Mouse (Mus musculus): ENCODE data around the gene Bsn. TPM values are rescaled to one million over a fixed set of nuclear protein-coding genes. Genes with fewer than 3 reads are reported as not detected.
A peak's percentile ranks its signal among the peaks of the same experiment; 100 is the strongest.

Gene Bsn
- polyA plus RNA-seq (2016; fragmentation: Nextera tagmentation; extraction: Ambion mirVana) = 1.1 and 1.7 TPM in 2 replicates

- no peaks in the 10 kb centered on the region for H3K36me3 ChIP-seq
- peak within 1 kb of the TSS; percentile 84 for H3K27ac ChIP-seq (replicated peaks)
- no peaks in the 10 kb centered on the region for H3K9me3 ChIP-seq (replicated peaks)
- peaks cover 18% of the 10 kb centered on the region for H3K4me1 ChIP-seq
- whole genome bisulfite sequencing = 2% methylated on average over 84 of the region's 91 CpGs
- peaks cover 33% of the 10 kb centered on the region for H3K27me3 ChIP-seq (ENCODE audit: low read depth, poor library complexity, severe bottlenecking)
- H3K4me3 ChIP-seq = peak within 1 kb of the TSS; percentile 80
- DNase-seq (ENCODE audit: low spot score) = peak; percentile 89
These were observed at the start of gene Bsn for GRCm38 (mm10) chr9:108189787-108190679. Bsn (minus strand) TSS chr9:108190384.

- H3K4me3 ChIP-seq = no peak overlapping the region
- H3K27ac ChIP-seq (replicated peaks) = no peak overlapping the region
- H3K27me3 ChIP-seq (ENCODE audit: low read depth, poor library complexity, severe bottlenecking) = no peaks in the 10 kb centered on the region
- WGBS = 80% methylated on average over 5 of the region's 5 CpGs
- H3K36me3 ChIP-seq = peaks cover 42% of the 10 kb centered on the region
- no peak for DNase-seq (ENCODE audit: low spot score)
- H3K9me3 ChIP-seq (replicated peaks) = no peaks in the 10 kb centered on the region
- peaks cover 4% of the 10 kb centered on the region; the same call in 1 of the 2 replicates for H3K4me1 ChIP-seq
These were observed 49.8 kb upstream of the Bsn start for GRCm38 (mm10) chr9:108239951-108240350.

- DNase-seq (ENCODE audit: low spot score) = no peak
These were observed 48.6 kb upstream of the Bsn start for GRCm38 (mm10) chr9:108238831-108239230.

GRCm38 (mm10) chr9:108238402-108238801 lies 48.2 kb upstream of the Bsn start:
- Histone ChIP-seq H3K27me3 (ENCODE audit: low read depth, poor library complexity, severe bottlenecking) (no peaks in the 10 kb centered on the region), H3K27ac (replicated peaks) (no peak overlapping the region), H3K4me1 (peaks cover 4% of the 10 kb centered on the region; the same call in 1 of the 2 replicates), H3K36me3 (peaks cover 38% of the 10 kb centered on the region), H3K9me3 (replicated peaks) (no peaks in the 10 kb centered on the region), H3K4me3 (no peak overlapping the region)
- no peak for DNase-seq (ENCODE audit: low spot score)
- 95% methylated on average over 2 of the region's 2 CpGs for WGBS

More at GRCm38 (mm10) chr9:108238831-108239230, 48.6 kb upstream of the Bsn start:
- Histone ChIP-seq H3K4me3 (no peak overlapping the region), H3K9me3 (replicated peaks) (no peaks in the 10 kb centered on the region), H3K36me3 (peaks cover 42% of the 10 kb centered on the region), H3K27me3 (ENCODE audit: low read depth, poor library complexity, severe bottlenecking) (no peaks in the 10 kb centered on the region), H3K27ac (replicated peaks) (no peak overlapping the region), H3K4me1 (peaks cover 4% of the 10 kb centered on the region; the same call in 1 of the 2 replicates)
- 85% methylated on average over 3 of the region's 3 CpGs for WGBS

GRCm38 (mm10) chr9:108234682-108235081 lies 44.5 kb upstream of the Bsn start:
- Histone ChIP-seq H3K4me3 (no peak overlapping the region), H3K36me3 (peaks cover 35% of the 10 kb centered on the region), H3K27ac (replicated peaks) (no peak overlapping the region), H3K4me1 (0 out of 2 replicates have a peak, but pooled peaks cover 4% of the 10 kb centered on the region), H3K9me3 (replicated peaks) (no peaks in the 10 kb centered on the region), H3K27me3 (ENCODE audit: low read depth, poor library complexity, severe bottlenecking) (no peaks in the 10 kb centered on the region)
- WGBS = 95% methylated on average over 2 of the region's 2 CpGs
- no peak for DNase-seq (ENCODE audit: low spot score)

- Histone ChIP-seq H3K9me3 (replicated peaks) (no peaks in the 10 kb centered on the region), H3K27ac (replicated peaks) (no peak overlapping the region), H3K36me3 (peaks cover 32% of the 10 kb centered on the region), H3K27me3 (ENCODE audit: low read depth, poor library complexity, severe bottlenecking) (no peaks in the 10 kb centered on the region), H3K4me1 (peaks cover 11% of the 10 kb centered on the region), H3K4me3 (no peak overlapping the region)
- 88% methylated on average over 2 of the region's 2 CpGs for WGBS
- DNase-seq (ENCODE audit: low spot score) = no peak
These were observed 42.7 kb upstream of the Bsn start for GRCm38 (mm10) chr9:108232908-108233307.

- H3K9me3 ChIP-seq (replicated peaks) = no peaks in the 10 kb centered on the region
- no peak overlapping the region for H3K27ac ChIP-seq (replicated peaks)
- peaks cover 12% of the 10 kb centered on the region; the same call in 1 of the 2 replicates for H3K36me3 ChIP-seq
- DNase-seq (ENCODE audit: low spot score) = no peak
- H3K4me3 ChIP-seq = no peak overlapping the region
- H3K27me3 ChIP-seq (ENCODE audit: low read depth, poor library complexity, severe bottlenecking) = no peaks in the 10 kb centered on the region
- peaks cover 15% of the 10 kb centered on the region for H3K4me1 ChIP-seq
- 48% methylated on average over 2 of the region's 2 CpGs for WGBS
These were observed 37.9 kb upstream of the Bsn start for GRCm38 (mm10) chr9:108227911-108228649.

- Histone ChIP-seq H3K4me3 (no peak overlapping the region), H3K36me3 (0 out of 2 replicates have a peak, but pooled peaks cover 8% of the 10 kb centered on the region), H3K9me3 (replicated peaks) (no peaks in the 10 kb centered on the region), H3K4me1 (peaks cover 15% of the 10 kb centered on the region), H3K27me3 (ENCODE audit: low read depth, poor library complexity, severe bottlenecking) (no peaks in the 10 kb centered on the region), H3K27ac (replicated peaks) (no peak overlapping the region)
- WGBS = 84% methylated on average over 2 of the region's 2 CpGs
- no peak for DNase-seq (ENCODE audit: low spot score)
These were observed 35.0 kb upstream of the Bsn start for GRCm38 (mm10) chr9:108225166-108225565.

GRCm38 (mm10) chr9:108223633-108224032 lies 33.4 kb upstream of the Bsn start:
- Histone ChIP-seq H3K36me3 (no peaks in the 10 kb centered on the region), H3K27ac (replicated peaks) (no peak overlapping the region), H3K4me3 (no peak overlapping the region), H3K9me3 (replicated peaks) (no peaks in the 10 kb centered on the region), H3K4me1 (peaks cover 11% of the 10 kb centered on the region), H3K27me3 (ENCODE audit: low read depth, poor library complexity, severe bottlenecking) (no peaks in the 10 kb centered on the region)
- WGBS = 98% methylated on average over 1 of the region's 1 CpGs
- no peak for DNase-seq (ENCODE audit: low spot score)

- Histone ChIP-seq H3K27me3 (ENCODE audit: low read depth, poor library complexity, severe bottlenecking) (no peaks in the 10 kb centered on the region), H3K9me3 (replicated peaks) (no peaks in the 10 kb centered on the region), H3K4me1 (0 out of 2 replicates have a peak, but pooled peaks cover 7% of the 10 kb centered on the region), H3K27ac (replicated peaks) (no peak overlapping the region), H3K36me3 (peaks cover 19% of the 10 kb centered on the region), H3K4me3 (no peak overlapping the region)
- DNase-seq (ENCODE audit: low spot score) = no peak
- 92% methylated on average over 3 of the region's 3 CpGs for WGBS
These were observed 31.4 kb upstream of the Bsn start for GRCm38 (mm10) chr9:108221566-108221965.

- H3K9me3 ChIP-seq (replicated peaks) = no peaks in the 10 kb centered on the region
- H3K4me1 ChIP-seq = 0 out of 2 replicates have a peak, but pooled peaks cover 7% of the 10 kb centered on the region
- H3K27me3 ChIP-seq (ENCODE audit: low read depth, poor library complexity, severe bottlenecking) = no peaks in the 10 kb centered on the region
- no peak overlapping the region for H3K4me3 ChIP-seq
- H3K36me3 ChIP-seq = peaks cover 28% of the 10 kb centered on the region
- DNase-seq (ENCODE audit: low spot score) = no peak
- no peak overlapping the region for H3K27ac ChIP-seq (replicated peaks)
- 92% methylated on average over 1 of the region's 1 CpGs for WGBS
These were observed 30.2 kb upstream of the Bsn start for GRCm38 (mm10) chr9:108220380-108220774.

- DNase-seq (ENCODE audit: low spot score) = no peak
- WGBS = 89% methylated on average over 12 of the region's 12 CpGs
- Histone ChIP-seq H3K27ac (replicated peaks) (no peak overlapping the region), H3K4me3 (no peak overlapping the region), H3K4me1 (0 out of 2 replicates have a peak, but pooled peaks cover 7% of the 10 kb centered on the region), H3K9me3 (replicated peaks) (no peaks in the 10 kb centered on the region), H3K36me3 (peaks cover 33% of the 10 kb centered on the region), H3K27me3 (ENCODE audit: low read depth, poor library complexity, severe bottlenecking) (no peaks in the 10 kb centered on the region)
These were observed 29.7 kb upstream of the Bsn start for GRCm38 (mm10) chr9:108219766-108220379.

All from midbrain, embryonic 10.5 days (tissue).